Mouse (Mus musculus): ENCODE measurements around the gene Pole4.

DNA sequence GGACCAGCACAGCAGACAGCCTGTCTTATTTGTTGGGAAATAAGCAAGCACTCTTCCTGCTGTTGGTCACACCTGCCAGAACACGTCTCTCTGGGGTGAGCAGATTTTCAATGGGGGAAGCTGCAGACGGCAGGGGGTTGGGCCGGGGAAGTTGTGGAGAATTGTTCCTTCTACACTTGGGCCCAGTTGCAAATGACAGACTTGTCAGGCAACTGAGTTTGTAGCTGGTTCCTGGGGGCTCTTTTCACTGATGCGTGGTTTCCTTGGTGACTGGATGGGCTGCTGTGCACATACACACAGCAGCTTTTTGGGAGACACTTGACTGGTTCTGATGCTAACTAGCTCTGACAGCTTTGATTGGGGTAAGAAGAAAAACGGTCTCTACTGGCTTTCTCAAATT is 5.3 kb downstream of the Pole4 start:
- no peak for TF ChIP-seq POLR2A (IDR thresholded peaks at IDR 0.05; ENCODE audit: low read depth, low read length)
- no peak for TF ChIP-seq CTCF (IDR thresholded peaks at IDR 0.05; ENCODE audit: extremely low read depth, insufficient read depth, insufficient read length, insufficient replicate concordance)
